Mouse (Mus musculus) frontal cortex, adult (tissue): ENCODE measurements around the gene Itpr2.

Source experiments
- ATAC-seq: cut with Nextera tagmentation; 2 replicates; pipeline ENCODE4 v1.9.2; 2017; ENCODE audit warnings: mild to moderate bottlenecking, moderate library complexity, mixed read lengths; ENCODE audit not compliant: low TSS enrichment

The Itpr2 gene

GRCm38 (mm10) chr6:146159641-146160040 lies 342.4 kb downstream of the Itpr2 start:
- ATAC-seq: no peak

DNA sequence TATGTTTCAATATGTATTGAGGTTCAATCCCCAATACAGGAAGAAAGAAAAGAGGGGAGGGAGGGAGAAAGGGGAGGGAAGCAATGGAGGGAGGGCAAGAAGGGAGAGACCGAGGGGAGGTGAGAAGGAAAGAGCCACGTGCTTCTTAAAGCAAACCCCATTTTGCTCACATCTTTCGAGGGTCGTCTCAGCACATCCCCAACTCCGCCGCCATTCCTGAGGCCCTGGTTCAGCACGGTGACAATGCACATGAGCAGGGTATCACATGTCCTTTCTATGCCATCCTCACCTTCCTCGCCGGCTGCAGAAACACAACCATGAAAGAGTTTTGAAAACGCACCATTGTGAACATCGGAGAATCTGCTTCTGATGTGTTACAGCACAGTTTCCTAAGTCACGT lies 343.3 kb downstream of the Itpr2 start:
- no peak for ATAC-seq

DNA sequence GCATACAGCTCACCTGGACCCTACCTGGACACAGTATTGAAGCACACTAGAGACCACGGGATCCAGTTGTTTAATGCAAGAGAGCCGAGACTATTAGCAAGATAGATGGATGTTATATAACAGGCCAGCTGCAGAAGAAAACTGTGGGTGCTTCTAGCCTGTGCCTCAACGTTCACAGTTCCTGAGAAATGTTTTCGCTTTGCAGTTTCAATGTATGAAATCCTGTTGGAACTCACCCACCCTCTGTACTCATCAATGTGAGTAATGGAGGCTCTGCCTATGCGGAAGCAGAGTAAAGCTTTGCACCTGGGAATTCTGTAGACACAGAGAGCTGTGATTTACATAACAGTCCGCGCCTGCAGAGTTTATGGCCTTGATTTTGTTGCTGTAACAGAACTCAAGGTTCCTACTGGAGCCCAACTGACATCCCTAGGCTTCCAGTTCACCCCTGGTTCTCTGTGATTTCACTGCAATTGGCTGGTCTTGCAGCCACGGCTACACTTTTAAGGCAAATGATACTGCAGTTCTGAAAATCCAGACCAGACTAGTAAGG lies 344.0 kb downstream of the Itpr2 start:
- ATAC-seq: peak; percentile 89

DNA sequence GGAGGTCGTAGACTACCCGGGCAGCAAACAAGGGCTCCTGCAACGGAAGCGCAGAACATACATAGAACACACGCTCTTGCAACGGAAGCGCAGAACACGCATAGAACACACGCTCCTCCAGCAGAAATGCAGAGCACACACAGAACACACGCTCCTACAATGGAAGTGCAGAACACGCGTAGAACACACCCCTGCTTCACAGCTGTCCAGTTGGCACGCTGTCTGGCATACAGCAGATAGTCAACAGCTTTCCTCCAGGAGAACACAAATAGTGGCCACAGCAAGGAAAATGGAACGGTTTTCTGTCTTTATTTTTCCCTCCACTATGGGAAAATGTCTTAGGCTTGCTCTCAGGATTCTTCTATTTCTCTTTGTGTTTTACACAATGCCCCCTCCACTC lies 344.9 kb downstream of the Itpr2 start:
- 0 out of 2 replicates have a peak, but pooled peaks have one; percentile 14 for ATAC-seq

DNA sequence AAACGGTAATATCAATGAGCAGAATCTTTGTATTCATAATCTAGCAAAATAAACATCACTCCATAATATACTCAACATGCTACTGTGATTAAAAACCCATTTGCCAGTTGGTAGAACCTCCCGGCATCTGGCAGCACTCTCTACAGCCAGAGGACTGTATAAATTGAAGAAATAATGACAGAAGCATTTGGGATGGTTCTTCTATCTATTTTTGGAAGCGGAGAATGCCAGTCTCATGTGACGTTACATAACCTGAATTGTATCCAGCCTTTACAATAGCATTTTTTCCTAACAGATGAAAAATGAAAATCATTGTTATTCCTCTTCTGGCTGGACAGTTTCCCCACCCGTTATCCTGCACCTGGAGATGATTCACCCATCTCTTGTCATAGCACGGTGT lies 345.5 kb downstream of the Itpr2 start:
- ATAC-seq: no peak

DNA sequence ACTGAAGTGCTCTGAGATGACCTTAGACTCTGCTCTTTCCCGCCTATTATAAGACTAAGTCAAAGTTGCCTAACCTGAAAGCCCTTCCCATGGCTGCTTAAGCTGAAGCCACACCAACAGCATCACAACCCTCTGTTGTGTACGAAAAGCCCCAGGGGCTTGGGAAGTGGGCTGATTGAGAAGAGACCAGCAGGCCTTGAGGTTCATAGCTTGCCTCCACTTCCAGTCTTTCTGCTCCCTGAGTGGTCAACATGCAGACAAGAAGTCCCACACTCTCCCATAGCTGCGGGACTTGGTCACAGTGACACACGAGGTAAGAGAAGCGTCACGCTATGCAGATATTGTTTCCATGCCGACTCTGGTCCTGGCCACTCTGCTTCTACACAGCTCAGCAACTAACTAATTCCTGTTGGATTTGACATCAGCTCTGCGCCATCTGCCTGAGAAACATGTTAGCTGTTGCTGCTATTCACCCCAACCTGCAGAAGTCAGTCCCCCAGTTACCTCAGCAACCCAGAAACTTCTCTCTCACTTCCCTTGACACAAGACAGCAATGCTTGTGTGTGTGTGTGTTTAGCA lies 346.8 kb downstream of the Itpr2 start:
- no peak for ATAC-seq

- ATAC-seq: no peak
Observed at GRCm38 (mm10) chr6:146152843-146153242, 349.2 kb downstream of the Itpr2 start.

- no peak for ATAC-seq
Observed at GRCm38 (mm10) chr6:146140966-146141585, 360.9 kb downstream of the Itpr2 start.

GRCm38 (mm10) chr6:146140171-146140570 lies 361.9 kb downstream of the Itpr2 start:
- no peak for ATAC-seq

GRCm38 (mm10) chr6:146136646-146137045 lies 365.4 kb downstream of the Itpr2 start:
- peak; percentile 73 for ATAC-seq

DNA sequence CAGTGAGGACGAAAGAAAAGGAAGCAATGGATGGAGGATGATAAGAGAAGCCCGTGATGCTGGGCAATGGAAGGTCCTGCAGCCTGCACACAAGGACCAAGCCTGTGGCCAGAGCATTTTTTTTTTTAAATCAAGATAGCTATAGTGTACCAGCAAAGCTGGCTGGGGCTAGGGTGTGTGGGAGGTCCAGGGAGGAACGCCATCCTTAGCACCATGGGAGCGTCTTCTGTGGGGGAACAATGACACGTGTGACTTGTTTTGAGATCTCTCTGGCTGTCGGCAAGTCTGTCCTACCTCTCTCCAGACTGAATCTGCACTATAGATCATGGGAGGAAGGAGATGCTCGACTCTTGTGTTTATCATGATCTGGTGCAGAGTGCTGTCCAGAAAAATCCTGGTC lies 365.8 kb downstream of the Itpr2 start:
- peak; percentile 57 for ATAC-seq

DNA sequence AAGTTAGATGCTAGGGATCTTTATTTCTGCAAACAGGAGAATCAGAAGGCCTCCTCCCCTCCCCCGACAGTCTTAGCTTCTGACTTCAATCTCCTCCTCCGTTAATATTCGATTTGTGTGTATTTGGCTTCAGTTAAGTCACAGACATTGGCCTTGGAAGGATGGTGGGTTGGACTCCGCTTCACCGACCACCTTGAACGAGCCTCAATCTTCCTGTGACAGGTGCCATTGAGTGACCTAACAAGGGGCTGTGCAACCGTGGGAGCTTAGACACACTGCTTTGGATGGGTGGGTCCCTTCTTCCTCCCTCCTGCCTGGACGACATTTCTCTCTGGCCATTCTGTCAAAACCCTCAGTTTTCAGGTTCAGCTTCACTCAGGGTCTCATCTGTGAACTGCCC lies 366.7 kb downstream of the Itpr2 start:
- no peak for ATAC-seq

DNA sequence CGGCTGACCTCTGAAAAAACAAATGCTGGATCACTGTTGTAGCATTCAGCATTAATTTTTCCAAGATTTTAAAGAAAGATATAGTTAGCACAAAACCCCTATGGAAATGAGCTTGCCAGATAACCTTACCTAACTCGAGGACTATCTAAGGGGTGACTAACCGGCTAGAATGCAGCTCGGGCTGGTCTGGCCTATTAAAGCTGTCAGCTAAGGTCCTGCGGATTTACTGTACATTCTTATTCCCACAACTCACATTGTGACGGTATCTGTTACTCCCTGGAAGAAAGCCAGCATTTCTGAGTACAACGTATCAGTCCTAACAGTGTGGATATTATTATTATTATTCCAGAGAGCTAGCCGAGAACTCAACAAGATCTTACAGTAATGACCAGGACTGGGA lies 368.1 kb downstream of the Itpr2 start:
- no peak for ATAC-seq

DNA sequence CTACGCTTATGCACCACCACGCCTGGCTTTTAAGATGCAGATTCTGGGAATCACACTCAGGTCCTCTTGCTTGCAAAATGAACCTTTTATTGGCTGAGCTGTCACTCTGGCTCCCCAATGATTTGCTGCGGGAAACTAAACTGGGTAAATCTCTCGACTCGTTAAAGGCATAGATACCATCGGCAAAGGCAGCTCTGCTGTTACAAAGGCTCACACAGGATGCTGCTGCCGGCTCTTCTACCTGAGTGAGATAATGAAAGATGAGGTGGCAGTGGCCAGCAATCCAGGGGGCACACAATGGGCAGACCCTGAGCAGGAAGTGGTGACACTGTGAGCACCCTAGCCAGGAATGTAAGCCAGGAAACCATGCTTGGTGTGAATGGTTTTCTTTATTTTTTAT lies 373.0 kb downstream of the Itpr2 start:
- ATAC-seq: no peak

DNA sequence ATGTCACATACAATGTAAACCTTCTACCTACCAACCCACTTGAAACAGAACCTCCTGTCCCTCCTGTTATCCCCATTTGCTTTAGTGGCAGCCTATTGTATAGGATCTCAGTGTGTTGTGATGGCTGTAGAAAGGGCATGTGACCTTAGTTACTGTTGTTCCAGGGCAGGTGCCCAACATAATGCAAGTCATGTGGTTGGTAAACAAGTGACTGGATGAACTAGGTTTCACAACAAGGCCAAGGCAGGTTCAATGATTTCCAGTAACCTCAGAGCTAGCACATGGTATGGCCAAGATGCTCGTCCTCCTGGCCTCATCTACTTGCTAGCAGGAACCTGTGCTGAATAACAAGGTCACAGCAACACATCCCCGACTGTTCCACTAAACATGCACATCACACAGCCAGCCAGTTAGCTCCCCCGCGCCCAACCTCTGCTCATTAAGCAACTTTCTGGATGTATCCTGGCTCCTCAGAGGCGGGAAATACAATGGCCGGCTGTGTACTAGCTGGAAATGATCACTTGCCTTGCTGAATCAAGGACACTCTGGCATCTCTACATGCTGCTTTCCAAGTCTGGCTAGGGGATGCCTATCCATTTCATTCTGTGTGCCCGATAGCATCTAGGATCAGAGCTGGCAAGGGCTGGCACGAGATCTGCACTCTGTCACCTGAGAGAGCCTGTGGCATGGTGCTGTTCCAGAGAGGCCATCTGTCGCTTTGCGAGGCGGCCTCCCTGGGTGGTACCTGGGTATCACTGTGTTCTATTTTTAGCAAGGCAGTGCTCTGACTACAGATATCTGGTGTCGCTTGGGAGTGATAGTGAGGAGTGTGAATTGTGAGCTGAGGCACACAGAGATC lies 375.0 kb downstream of the Itpr2 start:
- no peak for ATAC-seq

DNA sequence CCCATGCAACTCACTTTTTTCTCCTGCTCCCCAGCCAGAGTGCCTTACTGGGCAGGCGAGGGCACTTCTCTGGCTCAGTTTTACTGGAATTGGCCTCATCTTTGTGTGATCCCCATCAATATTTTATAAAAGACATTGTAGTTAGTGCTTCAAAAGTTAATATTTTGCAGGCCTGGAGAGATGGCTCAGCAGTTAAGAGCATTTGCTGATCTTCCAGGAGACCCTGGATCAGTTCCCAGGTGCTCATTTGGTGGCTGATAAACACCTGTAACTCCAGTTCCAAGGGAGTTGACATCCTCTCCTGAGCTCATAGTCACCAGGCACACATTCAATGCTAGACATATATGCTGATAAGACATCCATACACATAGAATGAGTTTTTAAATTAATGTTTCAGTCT lies 376.4 kb downstream of the Itpr2 start:
- ATAC-seq: no peak

DNA sequence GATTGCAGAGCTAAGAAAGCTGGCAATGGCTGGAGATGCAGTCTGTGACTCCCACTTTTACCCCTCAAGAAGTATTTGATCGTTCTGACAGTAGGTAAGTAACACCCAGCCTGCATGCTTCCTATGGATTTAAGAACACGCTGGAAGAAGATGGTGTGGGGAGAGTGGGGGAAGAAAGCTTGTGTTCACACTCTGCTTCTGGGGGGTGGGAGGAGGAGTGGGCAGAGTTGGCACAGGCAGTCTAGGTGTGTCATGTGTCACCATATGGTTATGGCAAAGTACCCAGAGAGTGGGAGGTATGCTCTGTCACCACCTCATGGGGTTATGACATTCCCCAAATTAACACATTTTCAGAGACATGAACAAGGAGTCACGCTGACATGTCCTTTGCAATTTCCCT lies 377.5 kb downstream of the Itpr2 start:
- peak; percentile 80 for ATAC-seq

GRCm38 (mm10) chr6:146123656-146124055 lies 378.4 kb downstream of the Itpr2 start:
- ATAC-seq: no peak

GRCm38 (mm10) chr6:146120172-146120571 lies 381.9 kb downstream of the Itpr2 start:
- ATAC-seq: no peak

DNA sequence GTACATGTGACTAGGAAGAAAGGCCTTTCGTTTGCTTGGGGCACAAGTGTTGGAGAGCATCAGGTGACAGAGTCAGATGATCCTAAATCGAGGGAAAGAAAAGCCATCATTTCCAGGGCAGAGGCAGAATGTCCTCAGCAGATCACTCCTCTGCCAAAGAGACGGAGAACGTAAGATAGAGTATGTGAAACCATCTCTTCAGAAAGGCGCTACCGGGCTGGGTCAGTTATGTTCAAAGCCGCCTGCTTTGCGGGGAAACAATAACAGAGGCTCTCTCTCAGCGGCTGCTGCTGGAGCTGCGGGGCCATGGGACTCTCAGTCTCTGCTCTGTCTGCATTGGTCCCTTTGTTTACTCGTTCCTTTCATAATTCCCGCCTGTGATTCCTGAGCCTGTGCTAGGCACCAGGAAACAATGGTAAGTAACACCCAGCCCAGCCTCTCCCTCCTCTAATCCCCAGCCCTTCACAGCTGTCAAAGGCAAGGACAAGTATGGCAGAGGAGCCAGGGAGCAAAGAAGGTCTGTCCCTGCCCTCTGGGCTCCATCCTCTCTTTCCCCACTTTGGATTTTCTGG lies 387.2 kb downstream of the Itpr2 start:
- ATAC-seq: peak; percentile 56

GRCm38 (mm10) chr6:146114071-146114470 lies 388.0 kb downstream of the Itpr2 start:
- ATAC-seq: no peak

DNA sequence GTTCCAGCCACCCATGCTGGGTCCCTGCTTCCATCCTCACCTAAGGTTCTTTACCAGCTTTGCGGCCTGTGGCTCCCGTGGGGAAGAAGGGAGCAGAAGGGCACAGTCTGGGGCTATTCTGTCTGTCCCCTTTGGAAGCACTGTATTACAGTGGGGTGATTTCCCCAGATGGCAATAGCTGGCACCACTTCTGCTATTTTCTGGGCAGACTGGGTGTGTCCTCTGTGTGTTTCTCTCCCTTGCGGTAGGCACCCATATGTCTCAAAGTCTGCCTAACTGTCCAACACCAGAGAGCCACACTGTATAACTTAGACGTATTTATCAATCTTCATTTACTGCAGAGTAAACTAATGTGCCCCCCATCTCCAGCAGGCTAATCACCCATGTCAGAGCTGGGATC lies 388.9 kb downstream of the Itpr2 start:
- ATAC-seq: no peak
